Mouse (Mus musculus): Measurements from ENCODE around the gene Col4a3bp. TPM values are rescaled to one million over a fixed set of nuclear protein-coding genes. Genes with fewer than 3 reads are reported as not detected.

Col4a3bp gene
- polyA plus RNA-seq, 1 experiment from 2014 or later: 6.4 TPM

- Histone ChIP-seq H3K36me3 (ENCODE audit: poor library complexity, severe bottlenecking) (no peaks in the 10 kb centered on the region), H3K9ac (no peak overlapping the region)
- ATAC-seq: no peak
These were observed 138.0 kb downstream of the Col4a3bp start for GRCm38 (mm10) chr13:96680163-96681087.

GRCm38 (mm10) chr13:96681088-96681620 is 138.7 kb downstream of the Col4a3bp start:
- H3K27me3 ChIP-seq: no peaks in the 10 kb centered on the region
- no peaks in the 10 kb centered on the region for H3K4me1 ChIP-seq
- ATAC-seq: no peak
- H3K36me3 ChIP-seq (ENCODE audit: poor library complexity, severe bottlenecking): no peaks in the 10 kb centered on the region
- no peak overlapping the region for H3K27ac ChIP-seq
- no peaks in the 10 kb centered on the region for H3K9me3 ChIP-seq (replicated peaks)
- no peak overlapping the region for H3K4me2 ChIP-seq
- no peak overlapping the region for H3K4me3 ChIP-seq
- no peak overlapping the region for H3K9ac ChIP-seq

More at GRCm38 (mm10) chr13:96680163-96681087, 138.0 kb downstream of the Col4a3bp start:
- WGBS: 78% methylated on average over 9 of the region's 9 CpGs
- H3K9me3 ChIP-seq (replicated peaks): no peaks in the 10 kb centered on the region
- no peak overlapping the region for H3K4me3 ChIP-seq
- H3K27ac ChIP-seq: no peak overlapping the region
- no peak overlapping the region for H3K4me2 ChIP-seq
- H3K27me3 ChIP-seq: no peaks in the 10 kb centered on the region
- no peaks in the 10 kb centered on the region for H3K4me1 ChIP-seq

GRCm38 (mm10) chr13:96684779-96685178 is 142.4 kb downstream of the Col4a3bp start:
- Histone ChIP-seq H3K4me1 (no peaks in the 10 kb centered on the region), H3K4me2 (no peak overlapping the region), H3K9ac (no peak overlapping the region), H3K9me3 (replicated peaks) (no peaks in the 10 kb centered on the region), H3K4me3 (no peak overlapping the region), H3K27me3 (no peaks in the 10 kb centered on the region), H3K27ac (no peak overlapping the region), H3K36me3 (ENCODE audit: poor library complexity, severe bottlenecking) (no peaks in the 10 kb centered on the region)
- ATAC-seq: no peak
- 90% methylated on average over 5 of the region's 5 CpGs for WGBS

- Histone ChIP-seq H3K4me2 (no peak overlapping the region), H3K9ac (no peak overlapping the region), H3K4me3 (no peak overlapping the region), H3K9me3 (replicated peaks) (no peaks in the 10 kb centered on the region), H3K27me3 (no peaks in the 10 kb centered on the region), H3K4me1 (no peaks in the 10 kb centered on the region), H3K27ac (no peak overlapping the region), H3K36me3 (ENCODE audit: poor library complexity, severe bottlenecking) (no peaks in the 10 kb centered on the region)
- no peak for ATAC-seq
- 93% methylated on average over 9 of the region's 9 CpGs for WGBS
These were observed 144.8 kb downstream of the Col4a3bp start for GRCm38 (mm10) chr13:96687261-96687660.

Other genes starting within 250 kb of the Col4a3bp start
- 26.7 and 28.5 TPM in 2 replicates for gene Poc5, start 154.3 kb upstream of the Col4a3bp start, polyA plus RNA-seq (2015; fragmentation: Nextera tagmentation; extraction: Ambion mirVana)
- gene Ankdd1b, start 71.4 kb upstream of the Col4a3bp start, polyA plus RNA-seq (2015; fragmentation: Nextera tagmentation; extraction: Ambion mirVana): not detected in 2 replicates
- not detected in 2 replicates for gene Gm17622, start 51.9 kb upstream of the Col4a3bp start, polyA plus RNA-seq (2015; fragmentation: Nextera tagmentation; extraction: Ambion mirVana)
- gene Polk, start within 50 bp of the Col4a3bp start, polyA plus RNA-seq (2015; fragmentation: Nextera tagmentation; extraction: Ambion mirVana): 6.0 and 6.1 TPM in 2 replicates
- 143 and 168 TPM in 2 replicates for gene Hmgcr, start 128.3 kb downstream of the Col4a3bp start, polyA plus RNA-seq (2015; fragmentation: Nextera tagmentation; extraction: Ambion mirVana)
- not detected in 2 replicates for gene Ankrd31, start 205.7 kb downstream of the Col4a3bp start, polyA plus RNA-seq (2015; fragmentation: Nextera tagmentation; extraction: Ambion mirVana)

All from forebrain, embryonic 13.5 days (tissue).